Mouse (Mus musculus) cerebellum, adult 8-10 months (tissue): ENCODE data around the gene Cntnap1.
"Not testable (repeated sequence)": the region's sequence is repeated elsewhere in the genome, so short reads cannot be mapped to it uniquely, and the experiment has no call there.

Experiments used
- DNase-seq: peaks from one replicate; pipeline ENCODE4 v3.0.0; 2022

The Cntnap1 gene

DNA sequence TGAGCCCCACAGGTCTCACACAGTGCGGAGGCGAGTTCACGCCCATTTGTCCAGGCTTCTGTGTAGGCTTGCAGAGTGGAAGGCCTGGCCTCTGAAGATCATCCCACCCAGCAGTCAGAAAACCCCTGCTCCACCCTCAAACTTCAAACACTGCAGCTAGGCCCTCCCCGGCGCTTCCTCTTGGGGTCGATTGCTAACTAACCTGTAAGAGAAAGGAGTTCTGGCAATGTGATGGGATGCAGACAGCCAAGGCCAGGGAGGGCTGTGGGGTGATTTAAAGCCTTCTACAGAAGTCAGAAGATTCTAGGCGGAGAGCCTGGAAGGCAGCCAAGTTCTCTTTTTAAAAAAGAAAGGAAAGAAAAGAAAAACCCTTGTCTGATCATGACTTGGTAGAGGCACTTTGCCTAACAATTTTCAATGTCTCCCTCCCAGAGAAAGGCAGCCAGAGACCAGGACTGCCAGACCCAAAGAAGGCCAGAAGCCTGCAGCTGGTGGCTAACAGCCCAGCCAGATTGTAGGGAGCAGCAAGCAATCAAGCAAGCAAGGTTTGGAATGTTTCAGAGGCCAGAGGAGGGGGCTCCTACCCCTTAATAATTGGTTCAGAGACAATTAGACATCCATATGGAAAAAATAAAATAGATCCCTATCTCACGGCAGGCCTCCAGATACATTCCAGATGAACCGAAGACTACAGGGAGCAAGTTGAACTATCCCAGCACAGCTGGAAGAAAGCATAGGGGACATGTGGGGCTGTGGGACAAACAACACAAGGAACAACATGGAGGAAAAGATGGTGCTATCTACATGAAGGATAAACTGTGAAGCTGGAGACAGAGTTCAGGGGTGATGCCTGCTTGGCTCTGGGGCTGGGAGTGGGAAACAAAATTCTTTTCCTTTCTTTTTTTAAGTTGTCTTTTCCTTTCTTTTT, 20.9 kb upstream of the Cntnap1 start:
- no peak for DNase-seq

DNA sequence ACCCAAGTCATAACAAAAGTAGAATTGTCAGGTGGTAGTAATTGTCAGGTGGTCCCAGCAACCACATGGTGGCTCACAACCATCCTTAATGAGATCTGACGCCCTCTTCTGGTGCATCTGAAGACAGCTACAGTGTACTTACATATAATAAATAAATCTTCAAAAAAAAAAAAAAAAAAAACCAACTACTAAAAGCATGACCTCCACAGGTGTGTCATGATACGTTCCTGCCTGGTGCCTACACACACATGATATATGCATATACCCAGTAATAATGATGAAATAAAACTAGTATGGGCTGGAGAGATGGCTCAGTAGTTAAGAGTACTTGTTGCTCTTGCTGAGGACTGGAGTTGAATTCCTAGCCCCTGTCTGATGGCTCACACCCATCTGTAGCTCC, 19.3 kb upstream of the Cntnap1 start:
- no peak for DNase-seq

DNA sequence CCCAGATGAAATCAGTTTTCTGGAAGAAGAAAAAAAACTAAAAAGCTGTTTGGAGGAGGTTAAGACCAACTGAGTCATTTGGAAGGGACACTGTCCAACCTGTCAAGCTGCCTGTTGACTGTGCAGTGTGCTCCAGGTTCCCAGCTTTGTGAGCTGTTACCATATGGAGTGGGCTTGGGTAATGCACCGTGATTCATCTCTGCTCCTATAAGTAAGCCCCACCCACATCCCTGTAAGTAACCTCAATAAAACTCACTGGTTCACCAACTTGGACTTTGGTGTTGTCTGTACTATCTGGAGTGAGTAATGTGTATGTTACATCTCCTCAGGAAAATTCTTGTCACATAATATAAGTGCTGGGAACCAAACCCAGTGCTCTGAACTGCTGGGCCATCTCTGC, 17.5 kb upstream of the Cntnap1 start:
- no peak for DNase-seq

DNA sequence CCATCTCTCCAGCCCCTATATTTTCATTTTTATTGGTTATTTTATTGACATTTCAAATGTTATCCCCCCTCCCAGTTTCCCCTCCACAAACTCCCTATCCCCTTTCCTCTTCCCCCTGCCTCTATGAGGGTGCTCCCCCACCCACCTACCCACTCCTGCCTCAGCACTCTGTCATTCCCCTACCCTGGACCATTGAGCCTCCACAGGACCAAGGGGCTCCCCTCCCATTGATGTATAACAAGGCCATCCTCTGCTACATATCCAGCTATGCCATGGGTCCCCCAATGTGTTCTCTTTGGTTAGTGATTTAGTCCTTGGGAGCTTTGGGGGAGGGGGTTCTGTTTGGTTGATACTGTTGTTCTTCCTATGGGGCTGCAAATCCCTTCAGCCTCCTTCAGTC, 15.7 kb upstream of the Cntnap1 start:
- no peak for DNase-seq

DNA sequence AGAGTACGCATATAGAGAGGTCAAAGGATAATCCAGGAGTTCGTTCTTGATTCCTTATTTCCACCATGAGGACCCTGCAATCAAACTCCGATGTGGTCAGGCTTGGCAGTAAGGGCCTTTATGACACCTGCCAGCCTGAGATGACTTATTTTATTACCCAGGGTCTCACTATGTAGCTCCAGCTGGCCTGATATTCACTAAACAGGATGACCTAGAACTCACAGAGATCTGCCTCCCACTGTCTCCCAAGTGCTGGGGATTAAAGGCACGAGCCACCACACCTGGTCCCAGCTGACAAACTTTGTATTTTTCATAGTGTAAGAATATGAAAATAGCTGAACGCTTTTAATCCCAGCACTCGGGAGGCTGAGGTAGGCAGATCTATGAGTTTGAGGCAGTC, 15.2 kb upstream of the Cntnap1 start:
- DNase-seq, result no peak

- peak; percentile 78 for DNase-seq
Measured at GRCm38 (mm10) chr11:101155728-101156371, 14.5 kb upstream of the Cntnap1 start, which contains the start of gene Tubg2. Gene Tubg2 (plus strand): TSS chr11:101155907.

- DNase-seq, result not testable (repeated sequence)
Measured at GRCm38 (mm10) chr11:101160151-101160550, 10.2 kb upstream of the Cntnap1 start.

- DNase-seq, result not testable (repeated sequence)
Measured at GRCm38 (mm10) chr11:101160981-101161505, 9.3 kb upstream of the Cntnap1 start.

GRCm38 (mm10) chr11:101161551-101161950, 8.8 kb upstream of the Cntnap1 start:
- DNase-seq, result no peak

- no peak for DNase-seq
Measured at GRCm38 (mm10) chr11:101162301-101162700, 8.0 kb upstream of the Cntnap1 start.

GRCm38 (mm10) chr11:101162772-101163171, 7.6 kb upstream of the Cntnap1 start:
- DNase-seq, result no peak

- DNase-seq, result no peak
Measured at GRCm38 (mm10) chr11:101163476-101164350, 6.6 kb upstream of the Cntnap1 start.

DNA sequence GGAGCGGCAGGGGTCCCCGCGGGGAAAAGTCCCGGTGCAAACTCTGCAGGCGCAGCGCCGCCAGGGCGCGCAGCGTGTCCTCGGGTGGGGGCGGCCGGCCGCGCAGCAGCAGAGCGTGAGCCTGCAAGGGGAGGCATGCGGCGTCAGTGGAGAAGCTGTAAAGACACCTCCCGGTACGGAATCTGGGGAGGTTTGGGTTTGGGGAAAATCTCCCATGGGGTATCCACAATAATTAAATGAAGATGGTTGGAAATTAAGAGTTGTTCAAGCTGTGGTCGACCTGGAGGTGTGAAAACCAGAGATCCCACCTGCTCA, 6.0 kb upstream of the Cntnap1 start:
- DNase-seq, result no peak

GRCm38 (mm10) chr11:101164677-101165580, 5.4 kb upstream of the Cntnap1 start:
- DNase-seq, result no peak

- no peak for DNase-seq
Measured at GRCm38 (mm10) chr11:101166357-101166756, 4.0 kb upstream of the Cntnap1 start.

DNA sequence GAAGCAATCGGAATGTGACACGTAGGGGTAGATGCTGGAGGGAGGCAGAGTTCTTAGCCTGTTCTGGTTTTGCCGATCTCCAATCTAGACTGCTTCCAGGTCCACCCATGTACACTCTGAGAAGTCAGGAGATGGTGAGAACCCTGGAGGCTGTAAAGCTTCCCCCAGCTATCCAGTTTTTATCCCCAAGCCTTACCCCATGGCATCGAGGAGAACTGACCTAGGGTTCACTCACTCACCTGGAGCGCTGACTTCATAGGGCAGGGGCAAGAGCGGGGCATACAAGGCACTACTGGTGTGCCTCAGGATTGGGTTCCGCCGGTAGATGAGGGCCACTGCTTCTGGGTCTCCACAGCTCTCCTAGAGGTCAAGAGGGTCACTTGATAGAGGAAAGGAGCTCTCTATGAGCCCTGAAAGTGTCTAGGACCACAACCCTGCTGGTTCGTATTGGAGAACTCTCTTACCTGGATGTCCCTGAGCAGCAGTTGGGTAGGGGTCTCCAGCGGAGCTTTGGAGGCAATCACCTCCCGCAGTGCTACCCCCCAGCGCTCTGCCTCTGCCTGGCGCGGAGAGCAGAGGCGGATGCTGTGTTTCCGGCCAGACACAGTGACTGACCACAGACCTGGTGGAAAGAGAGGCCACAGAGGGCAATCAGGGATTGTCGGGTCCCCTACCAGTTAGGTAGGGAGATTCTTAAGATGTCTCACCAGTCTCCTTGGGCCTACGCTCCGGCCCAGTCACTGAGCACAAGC, 2.9 kb upstream of the Cntnap1 start:
- no peak for DNase-seq

- no peak for DNase-seq
Measured at GRCm38 (mm10) chr11:101167963-101168300, 2.4 kb upstream of the Cntnap1 start.

GRCm38 (mm10) chr11:101168301-101168980, 1.9 kb upstream of the Cntnap1 start:
- DNase-seq, result no peak

- DNase-seq, result peak; percentile 45
Measured at GRCm38 (mm10) chr11:101169301-101170107, 819 bp upstream of the Cntnap1 start.
